Mouse (Mus musculus) brain, embryonic 14.5 days (tissue): ENCODE results near the gene Tmem106a.

Experiments
- CTCF ChIP-seq: fragments of 200-500 bp; IDR thresholded peaks from 2 replicates; pipeline ENCODE4 v1.5.1; 2012; ENCODE audit warnings: inconsistent platforms, mild to moderate bottlenecking, moderate library complexity, borderline replicate concordance; ENCODE audit not compliant: insufficient read depth, insufficient read length; ENCODE audit errors: extremely low read depth
- POLR2A ChIP-seq: fragments of 200-500 bp; IDR thresholded peaks from 2 replicates; pipeline ENCODE4 v1.6.1; 2012; ENCODE audit warnings: mild to moderate bottlenecking, inconsistent platforms, borderline replicate concordance; ENCODE audit not compliant: poor library complexity, insufficient read depth, insufficient read length, severe bottlenecking; ENCODE audit errors: extremely low read depth

DNA sequence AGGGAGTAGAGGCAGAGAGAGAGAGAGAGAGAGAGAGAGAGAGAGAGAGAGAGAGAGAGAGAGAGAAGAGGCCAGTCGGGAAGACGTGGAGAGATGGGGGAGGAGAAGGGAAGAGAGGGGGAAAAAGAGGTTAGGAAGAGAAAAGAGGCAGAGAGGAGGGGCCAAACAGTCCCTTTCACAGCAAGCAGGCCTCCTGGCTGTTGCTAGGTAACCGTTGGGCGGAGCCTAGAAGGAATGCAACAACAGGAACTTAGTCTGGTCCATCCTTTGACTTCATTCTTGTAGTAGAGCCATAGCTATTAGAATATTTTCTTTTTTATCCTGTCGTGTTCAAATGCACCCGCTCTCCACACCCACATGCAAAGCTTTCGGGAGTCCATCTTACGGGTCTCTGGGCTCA lies 35.8 kb downstream of the Tmem106a start:
- TF ChIP-seq CTCF (no peak), POLR2A (no peak)
